Mouse (Mus musculus) skeletal muscle tissue, postnatal 0 days (tissue): Measurements from ENCODE around the gene Prss48. TPM values are rescaled to one million over a fixed set of nuclear protein-coding genes. Genes with fewer than 3 reads are reported as not detected.

Experiments
- polyA plus RNA-seq: library from polyadenylated mRNA; unstranded; fragments of >200 nt; fragmentation: Nextera tagmentation; extraction: Ambion mirVana; gene quantifications from 2 replicates; pipeline ENCODE4 v1.2.1, GENCODE M21; 2015

The Prss48 gene
- polyA plus RNA-seq = 0.15 TPM in 1 of 2 replicates, not detected in the other

DNA sequence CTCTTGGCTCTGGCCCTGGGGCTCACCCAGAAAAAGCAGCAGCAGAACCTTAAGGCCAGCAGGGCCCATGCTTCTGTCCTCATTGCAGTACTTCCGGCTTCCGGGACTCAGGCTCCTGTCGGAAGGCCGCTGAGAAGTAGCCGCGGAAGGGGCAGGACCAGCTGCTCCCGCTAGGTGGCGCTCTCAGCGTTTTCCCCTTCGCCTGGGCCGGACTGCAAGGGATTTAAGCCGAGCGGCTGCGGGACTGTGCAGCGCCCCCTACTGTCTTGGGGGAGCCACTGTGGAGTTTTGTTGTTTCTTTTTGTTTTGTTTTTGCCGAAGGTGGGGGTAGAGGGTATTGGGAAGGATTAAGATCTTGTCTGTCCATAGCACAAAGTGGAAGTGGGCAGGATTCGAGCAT lies at the start of gene Prss48:
Gene Prss48 (minus strand): TSS at position 69 of the 400 bp plus-strand sequence.

DNA sequence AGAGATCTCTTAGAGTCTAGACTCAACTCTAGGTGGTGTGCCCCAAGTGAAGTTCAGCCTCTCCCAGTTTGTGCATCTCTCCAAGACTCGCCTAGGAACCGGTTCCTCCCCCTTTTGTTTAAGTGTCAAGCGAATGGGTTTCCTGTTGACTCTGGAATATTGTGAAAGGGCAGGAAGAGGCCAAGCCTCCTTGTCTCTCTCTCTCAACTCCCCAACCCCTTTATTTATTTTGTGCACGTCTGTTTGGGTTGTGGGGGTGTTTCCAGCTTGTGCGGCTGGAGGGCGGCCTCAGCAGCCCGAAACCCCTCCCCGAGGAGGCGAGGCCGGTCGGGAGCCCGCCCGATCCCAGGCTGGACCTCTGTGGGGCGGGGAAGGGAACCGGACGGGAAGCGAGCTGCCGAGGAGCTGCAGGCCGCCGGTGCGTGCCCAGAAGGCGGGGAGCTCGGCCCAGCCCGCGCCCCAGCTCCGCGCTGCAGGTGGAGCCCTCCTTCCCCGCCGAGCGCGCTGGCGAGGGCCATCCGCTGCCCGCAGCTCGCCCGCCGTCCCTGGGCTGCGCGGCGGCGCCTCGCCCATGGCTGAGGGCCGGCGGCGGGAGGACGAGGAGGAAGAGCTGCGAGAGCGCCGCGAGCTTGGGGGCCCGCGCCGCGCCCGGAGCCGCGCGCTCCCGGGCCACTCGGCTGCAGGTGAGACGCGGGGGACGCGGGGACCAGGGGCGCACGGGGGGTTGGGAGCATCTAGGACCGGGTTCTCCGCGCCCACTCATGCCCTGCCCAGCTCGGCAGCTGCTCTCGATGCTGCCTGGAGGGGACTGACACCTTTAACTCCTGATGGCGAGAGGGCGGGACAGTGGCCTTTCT lies 31.3 kb downstream of the Prss48 start, which contains the start of gene Sh3d19:
Gene Sh3d19 (plus strand): TSS at position 368 of the 857 bp plus-strand sequence.

Other genes with a start within 250 kb of the Prss48 start
- 15.3 and 16.2 TPM in 2 replicates for gene Fam160a1, start 185.2 kb downstream of the Prss48 start, polyA plus RNA-seq
- gene Glt28d2, start 115.0 kb downstream of the Prss48 start, polyA plus RNA-seq = 4.6 and 5.3 TPM in 2 replicates
- gene Gm37240, start 115.0 kb downstream of the Prss48 start, polyA plus RNA-seq = 23.6 and 30.2 TPM in 2 replicates
- 20.5 and 24.8 TPM in 2 replicates for gene Sh3d19, start 31.4 kb downstream of the Prss48 start, polyA plus RNA-seq
- gene Rps3a1, start 140.2 kb upstream of the Prss48 start, polyA plus RNA-seq = 903 and 943 TPM in 2 replicates
- gene Lrba, start 222.2 kb upstream of the Prss48 start, polyA plus RNA-seq = 4.5 and 7.1 TPM in 2 replicates